Mouse (Mus musculus) CD4-positive, CD25-positive, alpha-beta regulatory T cell, adult 9 weeks (primary cell): ENCODE measurements around the gene Gm10228. TPM values are rescaled to one million over a fixed set of nuclear protein-coding genes. Genes with fewer than 3 reads are reported as not detected.

Source experiments
- polyA plus RNA-seq: library from polyadenylated mRNA; unstranded; fragments of 100-300 nt; shearing (Covaris generic); gene quantifications from one replicate; pipeline ENCODE4 v1.2.1, GENCODE M21; 2017

The Gm10228 gene
- polyA plus RNA-seq = not detected

GRCm38 (mm10) chr16:89041372-89041771, at the start of gene Gm10228:
Gene Gm10228, minus strand, starts transcription at chr16:89041472.

GRCm38 (mm10) chr16:89063902-89064301, 22.6 kb upstream of the Gm10228 start, which contains the start of gene 1110025L11Rik:
Gene 1110025L11Rik, minus strand, starts transcription at chr16:89064002.

GRCm38 (mm10) chr16:89047783-89048182, 6.5 kb upstream of the Gm10228 start, which contains the start of gene Krtap6-5:
Gene Krtap6-5, minus strand, starts transcription at chr16:89047883.

GRCm38 (mm10) chr16:89031399-89031798, 9.9 kb downstream of the Gm10228 start, which contains the start of gene Krtap6-1:
Gene Krtap6-1, plus strand, starts transcription at chr16:89031699.

GRCm38 (mm10) chr16:89014984-89015383, 26.3 kb downstream of the Gm10228 start, which contains the start of gene Gm10229:
Gene Gm10229, plus strand, starts transcription at chr16:89015284.

GRCm38 (mm10) chr16:89010659-89011058, 30.6 kb downstream of the Gm10228 start, which contains the start of gene Krtap22-2:
Gene Krtap22-2, minus strand, starts transcription at chr16:89010759.

Other genes with a start within 250 kb of the Gm10228 start
- gene Gm20741, start 229.3 kb downstream of the Gm10228 start, polyA plus RNA-seq = not detected
- gene Krtap15, start 221.3 kb downstream of the Gm10228 start, polyA plus RNA-seq = not detected
- gene Krtap14, start 215.3 kb downstream of the Gm10228 start, polyA plus RNA-seq = not detected
- not detected for gene Krtap19-1, start 172.1 kb downstream of the Gm10228 start, polyA plus RNA-seq
- gene Krtap19-2, start 167.2 kb downstream of the Gm10228 start, polyA plus RNA-seq = not detected
- not detected for gene Krtap19-3, start 163.4 kb downstream of the Gm10228 start, polyA plus RNA-seq
- gene Krtap19-4, start 156.4 kb downstream of the Gm10228 start, polyA plus RNA-seq = not detected
- gene Krtap19-5, start 145.0 kb downstream of the Gm10228 start, polyA plus RNA-seq = not detected
- not detected for gene Krtap19-9b, start 109.2 kb downstream of the Gm10228 start, polyA plus RNA-seq
- gene Krtap16-3, start 78.6 kb downstream of the Gm10228 start, polyA plus RNA-seq = not detected
- not detected for gene Krtap22-2, start 30.7 kb downstream of the Gm10228 start, polyA plus RNA-seq
- not detected for gene Gm10229, start 26.2 kb downstream of the Gm10228 start, polyA plus RNA-seq
- gene Krtap6-1, start 9.8 kb downstream of the Gm10228 start, polyA plus RNA-seq = not detected
- gene Krtap6-5, start 6.4 kb upstream of the Gm10228 start, polyA plus RNA-seq = not detected
- not detected for gene 1110025L11Rik, start 22.5 kb upstream of the Gm10228 start, polyA plus RNA-seq
- not detected for gene Krtap6-3, start 42.5 kb upstream of the Gm10228 start, polyA plus RNA-seq
- not detected for gene Gm6358, start 99.4 kb upstream of the Gm10228 start, polyA plus RNA-seq
- not detected for gene Gm10061, start 109.6 kb upstream of the Gm10228 start, polyA plus RNA-seq
- not detected for gene Gm9789, start 116.5 kb upstream of the Gm10228 start, polyA plus RNA-seq
- not detected for gene Gm7735, start 128.0 kb upstream of the Gm10228 start, polyA plus RNA-seq
- gene 1110057P08Rik, start 133.3 kb upstream of the Gm10228 start, polyA plus RNA-seq = not detected
- gene Krtap20-2, start 164.4 kb upstream of the Gm10228 start, polyA plus RNA-seq = not detected